Mouse (Mus musculus) heart, embryonic 14.5 days (tissue): ENCODE measurements around the gene Ankrd55. TPM values are rescaled to one million over a fixed set of nuclear protein-coding genes. Genes with fewer than 3 reads are reported as not detected.

ENCODE experiments used
- ATAC-seq: fragments of 200-750 bp; cut with Nextera tagmentation; 2 replicates; pipeline ENCODE4 v1.8.0; 2017; ENCODE audit warnings: low read depth, moderate TSS enrichment; ENCODE audit not compliant: insufficient number of reproducible peaks, insufficient read depth, low FRiP score
- H3K27ac ChIP-seq, 2 experiments: fragments of 200-500 bp in 1 of 2; fragments of 300-500 bp in 1 of 2; sonication (generic) in 1 of 2; replicated peaks in 1 of 2; 2 replicates each; pipeline ENCODE4 v1.5.1; 2012 to 2014; ENCODE audit warnings: low read depth in 2 of 2, low read length in 2 of 2, control low read depth in 1 of 2, mild to moderate bottlenecking in 1 of 2, mixed read lengths in 1 of 2; ENCODE audit not compliant: control insufficient read depth in 1 of 2, insufficient read depth in 1 of 2
- H3K27me3 ChIP-seq: fragments of 300-500 bp; sonication (generic); 2 replicates; pipeline ENCODE4 v1.6.1; 2014; ENCODE audit warnings: mild to moderate bottlenecking, low read length, control low read depth; ENCODE audit not compliant: control insufficient read depth, insufficient read depth
- H3K36me3 ChIP-seq: fragments of 300-500 bp; sonication (generic); 2 replicates; pipeline ENCODE4 v1.6.1; 2014; ENCODE audit warnings: mild to moderate bottlenecking, control low read depth, low read length, mixed read lengths; ENCODE audit not compliant: control insufficient read depth, insufficient read depth
- H3K4me1 ChIP-seq, 2 experiments: fragments of 200-500 bp in 1 of 2; fragments of 300-500 bp in 1 of 2; sonication (generic) in 1 of 2; 2 replicates each; pipeline ENCODE4 v1.6.1; 2012 to 2014; ENCODE audit warnings: low read length in 2 of 2, control low read depth in 1 of 2, mixed read lengths in 1 of 2; ENCODE audit not compliant: control insufficient read depth in 2 of 2, insufficient read depth in 2 of 2
- H3K4me2 ChIP-seq: fragments of 300-500 bp; sonication (generic); 2 replicates; pipeline ENCODE4 v1.6.1; 2014; ENCODE audit warnings: mild to moderate bottlenecking, low read length
- H3K4me3 ChIP-seq, 2 experiments: fragments of 200-500 bp in 1 of 2; fragments of 300-500 bp in 1 of 2; sonication (generic) in 1 of 2; 2 replicates each; pipeline ENCODE4 v1.5.1; 2012 to 2014; ENCODE audit warnings: low read length in 2 of 2, mild to moderate bottlenecking in 2 of 2, control low read depth in 1 of 2, low read depth in 1 of 2, moderate library complexity in 1 of 2; ENCODE audit not compliant: control insufficient read depth in 1 of 2, insufficient read depth in 1 of 2
- H3K9ac ChIP-seq: fragments of 300-500 bp; sonication (generic); 2 replicates; pipeline ENCODE4 v1.6.1; 2014; ENCODE audit warnings: mild to moderate bottlenecking, low read length
- H3K9me3 ChIP-seq: fragments of 300-500 bp; sonication (generic); 2 replicates; pipeline ENCODE4 v1.6.1; 2016; ENCODE audit warnings: low read length, control low read depth; ENCODE audit not compliant: control insufficient read depth
- WGBS: fragments of 180-500 bp; shearing (Covaris S2); extraction: QIAGEN DNeasy Blood & Tissue Kit; methylation state at CpG from one replicate; pipeline ENCODE4 v1.1.7; 2014; 5-methylcytosine and 5-hydroxymethylcytosine counted together
- polyA plus RNA-seq: library from polyadenylated mRNA; unstranded; fragments of >200 nt; fragmentation: Nextera tagmentation; extraction: Ambion mirVana; gene quantifications from 2 replicates; pipeline ENCODE4 v1.2.1, GENCODE M21; 2014

Gene Ankrd55
- polyA plus RNA-seq, 1 experiment from 2014 or later, result 0.08 TPM

- Histone ChIP-seq H3K9ac (no peak overlapping the region), H3K36me3 (no peaks in the 10 kb centered on the region), H3K4me2 (no peak overlapping the region), H3K27me3 (no peaks in the 10 kb centered on the region), H3K9me3 (no peaks in the 10 kb centered on the region), H3K4me3 (no peak overlapping the region), H3K4me1 (peaks cover 2 to 3% of the 10 kb centered on the region in 2 experiments; a peak in 3 of 4 replicates), H3K27ac (no peak overlapping the region)
- no peak for ATAC-seq
- WGBS, result 85% methylated on average over 8 of the region's 8 CpGs
Observed at GRCm38 (mm10) chr13:112318124-112318523, 29.9 kb downstream of the Ankrd55 start.

- WGBS, result 73% methylated on average over 12 of the region's 12 CpGs
- H3K27me3 ChIP-seq, result no peaks in the 10 kb centered on the region
- H3K9me3 ChIP-seq, result no peaks in the 10 kb centered on the region
- H3K9ac ChIP-seq, result no peak overlapping the region
- no peak overlapping the region for H3K4me2 ChIP-seq
- ATAC-seq, result no peak
- H3K4me1 ChIP-seq, result peaks cover 8 to 15% of the 10 kb centered on the region in 2 experiments; a peak in 3 of 4 replicates
- H3K36me3 ChIP-seq, result no peaks in the 10 kb centered on the region
- H3K4me3 ChIP-seq, result no peak overlapping the region
- no peak overlapping the region for H3K27ac ChIP-seq
Observed at GRCm38 (mm10) chr13:112323591-112324266, 35.5 kb downstream of the Ankrd55 start.

- ATAC-seq, result no peak
- Histone ChIP-seq H3K36me3 (no peaks in the 10 kb centered on the region), H3K27ac (no peak overlapping the region), H3K27me3 (no peaks in the 10 kb centered on the region), H3K4me2 (no peak overlapping the region), H3K4me1 (peaks cover 8 to 15% of the 10 kb centered on the region in 2 experiments; a peak in 3 of 4 replicates), H3K4me3 (no peak overlapping the region), H3K9ac (no peak overlapping the region), H3K9me3 (no peaks in the 10 kb centered on the region)
- WGBS, result 88% methylated on average over 2 of the region's 2 CpGs
Observed at GRCm38 (mm10) chr13:112325126-112325525, 36.9 kb downstream of the Ankrd55 start.

GRCm38 (mm10) chr13:112326403-112326802 lies 38.2 kb downstream of the Ankrd55 start:
- H3K27me3 ChIP-seq, result no peaks in the 10 kb centered on the region
- H3K9ac ChIP-seq, result no peak overlapping the region
- no peaks in the 10 kb centered on the region for H3K36me3 ChIP-seq
- H3K4me2 ChIP-seq, result no peak overlapping the region
- 75% methylated on average over 7 of the region's 7 CpGs for WGBS
- peaks cover 8 to 15% of the 10 kb centered on the region in 2 experiments; a peak in 3 of 4 replicates for H3K4me1 ChIP-seq
- no peak overlapping the region for H3K4me3 ChIP-seq
- H3K27ac ChIP-seq, result peak overlapping the region; percentile 45 to 48; a peak in 3 of 4 replicates
- no peaks in the 10 kb centered on the region for H3K9me3 ChIP-seq
- no peak for ATAC-seq

- Histone ChIP-seq H3K9me3 (no peaks in the 10 kb centered on the region), H3K4me2 (no peak overlapping the region), H3K36me3 (no peaks in the 10 kb centered on the region), H3K27me3 (no peaks in the 10 kb centered on the region), H3K9ac (no peak overlapping the region), H3K27ac (peak overlapping the region; percentile 66 to 72), H3K4me1 (peaks cover 10 to 15% of the 10 kb centered on the region in 2 experiments; a peak in 3 of 4 replicates), H3K4me3 (no peak overlapping the region)
- ATAC-seq, result peak; percentile 60; the same call in 1 of the 2 replicates
- 51% methylated on average over 5 of the region's 5 CpGs for WGBS
Observed at GRCm38 (mm10) chr13:112326977-112327376, 38.7 kb downstream of the Ankrd55 start.

GRCm38 (mm10) chr13:112327511-112327910 lies 39.3 kb downstream of the Ankrd55 start:
- 19% methylated on average over 4 of the region's 4 CpGs for WGBS
- peaks cover 11 to 15% of the 10 kb centered on the region in 2 experiments; a peak in 3 of 4 replicates for H3K4me1 ChIP-seq
- no peak overlapping the region for H3K4me2 ChIP-seq
- peak overlapping the region; percentile 66 to 72 for H3K27ac ChIP-seq
- H3K9me3 ChIP-seq, result no peaks in the 10 kb centered on the region
- H3K27me3 ChIP-seq, result no peaks in the 10 kb centered on the region
- H3K9ac ChIP-seq, result no peak overlapping the region
- ATAC-seq, result no peak
- no peak overlapping the region for H3K4me3 ChIP-seq
- H3K36me3 ChIP-seq, result no peaks in the 10 kb centered on the region

- H3K9me3 ChIP-seq, result no peaks in the 10 kb centered on the region
- no peak overlapping the region for H3K27ac ChIP-seq
- 93% methylated on average over 6 of the region's 6 CpGs for WGBS
- H3K27me3 ChIP-seq, result no peaks in the 10 kb centered on the region
- H3K4me2 ChIP-seq, result no peak overlapping the region
- H3K36me3 ChIP-seq, result no peaks in the 10 kb centered on the region
- no peak for ATAC-seq
- no peak overlapping the region for H3K9ac ChIP-seq
- no peak overlapping the region for H3K4me3 ChIP-seq
- H3K4me1 ChIP-seq, result peaks cover 17 to 25% of the 10 kb centered on the region in 2 experiments
Observed at GRCm38 (mm10) chr13:112330257-112330656, 42.0 kb downstream of the Ankrd55 start.
